Mouse (Mus musculus) ES-CJ7 (cell line): ENCODE results near the gene Exoc4.

Experiments
- DNase-seq: peaks from one replicate; pipeline ENCODE4 v3.0.0; 2011; ENCODE audit warnings: low read depth, low spot score

Exoc4 gene

GRCm38 (mm10) chr6:33308646-33309045 is 59.8 kb downstream of the Exoc4 start:
- DNase-seq, result no peak

- DNase-seq, result no peak
These were observed 61.6 kb downstream of the Exoc4 start for GRCm38 (mm10) chr6:33310486-33310885.

GRCm38 (mm10) chr6:33322849-33323248 is 74.0 kb downstream of the Exoc4 start:
- no peak for DNase-seq

- no peak for DNase-seq
These were observed 74.5 kb downstream of the Exoc4 start for GRCm38 (mm10) chr6:33323386-33323785.

GRCm38 (mm10) chr6:33328326-33328725 is 79.4 kb downstream of the Exoc4 start:
- no peak for DNase-seq

- DNase-seq, result no peak
These were observed 98.3 kb downstream of the Exoc4 start for GRCm38 (mm10) chr6:33347088-33347775.

GRCm38 (mm10) chr6:33361613-33362012 is 112.7 kb downstream of the Exoc4 start:
- DNase-seq, result no peak

- no peak for DNase-seq
These were observed 131.6 kb downstream of the Exoc4 start for GRCm38 (mm10) chr6:33380517-33380916.

GRCm38 (mm10) chr6:33382176-33382575 is 133.3 kb downstream of the Exoc4 start:
- DNase-seq, result no peak

GRCm38 (mm10) chr6:33392020-33392419 is 143.1 kb downstream of the Exoc4 start:
- peak; percentile 40 for DNase-seq

GRCm38 (mm10) chr6:33399491-33399890 is 150.6 kb downstream of the Exoc4 start:
- no peak for DNase-seq

GRCm38 (mm10) chr6:33401161-33401560 is 152.3 kb downstream of the Exoc4 start:
- no peak for DNase-seq

- no peak for DNase-seq
These were observed 156.8 kb downstream of the Exoc4 start for GRCm38 (mm10) chr6:33405562-33406275.

- no peak for DNase-seq
These were observed 160.7 kb downstream of the Exoc4 start for GRCm38 (mm10) chr6:33409586-33409985.

- no peak for DNase-seq
These were observed 176.1 kb downstream of the Exoc4 start for GRCm38 (mm10) chr6:33425007-33425406.

GRCm38 (mm10) chr6:33431207-33431787 is 182.4 kb downstream of the Exoc4 start:
- DNase-seq, result no peak

- no peak for DNase-seq
These were observed 191.6 kb downstream of the Exoc4 start for GRCm38 (mm10) chr6:33440508-33440907.

- DNase-seq, result no peak
These were observed 204.9 kb downstream of the Exoc4 start for GRCm38 (mm10) chr6:33453810-33454209.

- DNase-seq, result no peak
These were observed 205.5 kb downstream of the Exoc4 start for GRCm38 (mm10) chr6:33454354-33454753.

GRCm38 (mm10) chr6:33455238-33455637 is 206.4 kb downstream of the Exoc4 start:
- no peak for DNase-seq

GRCm38 (mm10) chr6:33464862-33465261 is 216.0 kb downstream of the Exoc4 start:
- DNase-seq, result no peak

- no peak for DNase-seq
These were observed 216.5 kb downstream of the Exoc4 start for GRCm38 (mm10) chr6:33465392-33465791.
